Mouse (Mus musculus) midbrain, embryonic 12.5 days (tissue): ENCODE measurements around the gene Clcn6. TPM values are rescaled to one million over a fixed set of nuclear protein-coding genes. Genes with fewer than 3 reads are reported as not detected.
"Not testable (repeated sequence)": the region's sequence is repeated elsewhere in the genome, so short reads cannot be mapped to it uniquely, and the experiment has no call there.

Experiments used
- ATAC-seq: fragments of 200-750 bp; cut with Nextera tagmentation; 2 replicates; pipeline ENCODE4 v1.8.0; 2017; ENCODE audit warnings: low read depth, moderate TSS enrichment, moderate library complexity; ENCODE audit not compliant: low FRiP score
- H3K27ac ChIP-seq: fragments of 300-500 bp; sonication (generic); replicated peaks from 2 replicates; pipeline ENCODE4 v1.5.1; 2016; ENCODE audit warnings: mild to moderate bottlenecking
- H3K27me3 ChIP-seq: fragments of 300-500 bp; sonication (generic); 2 replicates; pipeline ENCODE4 v1.6.1; 2016; ENCODE audit warnings: mild to moderate bottlenecking
- H3K36me3 ChIP-seq: fragments of 300-500 bp; sonication (generic); 2 replicates; pipeline ENCODE4 v1.6.1; 2016
- H3K4me1 ChIP-seq: fragments of 300-500 bp; sonication (generic); 2 replicates; pipeline ENCODE4 v1.6.1; 2016
- H3K4me2 ChIP-seq: fragments of 300-500 bp; sonication (generic); replicated peaks from 2 replicates; pipeline ENCODE4 v1.6.1; 2016; ENCODE audit warnings: mild to moderate bottlenecking, moderate library complexity
- H3K4me3 ChIP-seq: fragments of 300-500 bp; sonication (generic); 2 replicates; pipeline ENCODE4 v1.5.1; 2016; ENCODE audit warnings: mild to moderate bottlenecking
- H3K9ac ChIP-seq: fragments of 300-500 bp; sonication (generic); replicated peaks from 2 replicates; pipeline ENCODE4 v1.6.1; 2016; ENCODE audit warnings: mild to moderate bottlenecking, moderate library complexity
- H3K9me3 ChIP-seq: fragments of 300-500 bp; sonication (generic); 2 replicates; pipeline ENCODE4 v1.6.1; 2016; ENCODE audit warnings: mild to moderate bottlenecking
- WGBS: fragments of 180-500 bp; shearing (Covaris S2); methylation state at CpG from one replicate; pipeline ENCODE4 v1.1.7; 2016; 5-methylcytosine and 5-hydroxymethylcytosine counted together
- polyA plus RNA-seq: library from polyadenylated mRNA; unstranded; fragments of >200 nt; fragmentation: Nextera tagmentation; extraction: Ambion mirVana; gene quantifications from 2 replicates; pipeline ENCODE4 v1.2.1, GENCODE M21; 2016

Gene Clcn6
- polyA plus RNA-seq, 1 experiment from 2014 or later = 26.9 TPM

- peaks cover 94% of the 10 kb centered on the region for H3K36me3 ChIP-seq
- 92% methylated on average over 3 of the region's 3 CpGs for WGBS
- not testable (repeated sequence) for ATAC-seq
Measured at GRCm38 (mm10) chr4:148050396-148050914, 11.8 kb upstream of the Clcn6 start.

GRCm38 (mm10) chr4:148046450-148047031 lies 7.9 kb upstream of the Clcn6 start:
- no peak overlapping the region for H3K9ac ChIP-seq
- WGBS = 43% methylated on average over 4 of the region's 4 CpGs
- H3K4me1 ChIP-seq = peaks cover 22% of the 10 kb centered on the region
- no peak overlapping the region for H3K4me2 ChIP-seq
- H3K36me3 ChIP-seq = peaks cover 86% of the 10 kb centered on the region
- H3K27ac ChIP-seq = 0 out of 2 replicates have a peak overlapping the region, but pooled peaks have one; percentile 20
- no peaks in the 10 kb centered on the region for H3K27me3 ChIP-seq
- H3K4me3 ChIP-seq = no peak overlapping the region
- 0 out of 2 replicates have a peak, but pooled peaks have one; percentile 28 for ATAC-seq
- no peaks in the 10 kb centered on the region for H3K9me3 ChIP-seq

More at GRCm38 (mm10) chr4:148050396-148050914, 11.8 kb upstream of the Clcn6 start:
- H3K27me3 ChIP-seq, H3K9ac ChIP-seq, H3K27ac ChIP-seq, H3K4me1 ChIP-seq, H3K4me2 ChIP-seq, H3K4me3 ChIP-seq, H3K9me3 ChIP-seq: not testable (repeated sequence)

GRCm38 (mm10) chr4:148044113-148044512 lies 5.5 kb upstream of the Clcn6 start:
- no peak overlapping the region for H3K9ac ChIP-seq
- 94% methylated on average over 2 of the region's 2 CpGs for WGBS
- H3K4me2 ChIP-seq = no peak overlapping the region
- H3K4me3 ChIP-seq = no peak overlapping the region
- H3K4me1 ChIP-seq = peaks cover 46% of the 10 kb centered on the region
- no peak for ATAC-seq
- H3K9me3 ChIP-seq = no peaks in the 10 kb centered on the region
- no peaks in the 10 kb centered on the region for H3K27me3 ChIP-seq
- H3K36me3 ChIP-seq = peaks cover 63% of the 10 kb centered on the region
- no peak overlapping the region for H3K27ac ChIP-seq

GRCm38 (mm10) chr4:148043327-148043726 lies 4.7 kb upstream of the Clcn6 start:
- ATAC-seq = not testable (repeated sequence)

GRCm38 (mm10) chr4:148041611-148042191 lies 3.1 kb upstream of the Clcn6 start:
- H3K4me2 ChIP-seq = peak overlapping the region; percentile 88
- H3K4me3 ChIP-seq = peak overlapping the region; percentile 53
- no peaks in the 10 kb centered on the region for H3K27me3 ChIP-seq
- H3K36me3 ChIP-seq = peaks cover 42% of the 10 kb centered on the region
- 3% methylated on average over 16 of the region's 16 CpGs for whole genome bisulfite sequencing
- H3K4me1 ChIP-seq = peaks cover 55% of the 10 kb centered on the region
- ATAC-seq = no peak
- peak overlapping the region; percentile 69 for H3K9ac ChIP-seq
- peak overlapping the region; percentile 90 for H3K27ac ChIP-seq
- H3K9me3 ChIP-seq = no peaks in the 10 kb centered on the region

More at GRCm38 (mm10) chr4:148043327-148043726, 4.7 kb upstream of the Clcn6 start:
- H3K27ac ChIP-seq, H3K9ac ChIP-seq, H3K27me3 ChIP-seq, H3K9me3 ChIP-seq, H3K4me3 ChIP-seq: not testable (repeated sequence)
- Histone ChIP-seq H3K4me1 (peaks cover 46% of the 10 kb centered on the region), H3K4me2 (peak overlapping the region; percentile 88; the same call in 1 of the 2 replicates), H3K36me3 (peaks cover 55% of the 10 kb centered on the region)
- WGBS = 83% methylated on average over 7 of the region's 8 CpGs

GRCm38 (mm10) chr4:148040933-148041610 lies 2.5 kb upstream of the Clcn6 start:
- peaks cover 41% of the 10 kb centered on the region for H3K36me3 ChIP-seq
- ATAC-seq = peak; percentile 44

GRCm38 (mm10) chr4:148040029-148040830 lies 1.6 kb upstream of the Clcn6 start:
- peaks cover 52% of the 10 kb centered on the region for H3K4me1 ChIP-seq

More at GRCm38 (mm10) chr4:148040933-148041610, 2.5 kb upstream of the Clcn6 start:
- H3K4me2 ChIP-seq = peak overlapping the region; percentile 88
- under 1% methylated on average over 19 of the region's 19 CpGs for WGBS
- H3K4me3 ChIP-seq = peak overlapping the region; percentile 53
- no peaks in the 10 kb centered on the region for H3K27me3 ChIP-seq
- peak overlapping the region; percentile 90 for H3K27ac ChIP-seq
- H3K4me1 ChIP-seq = peaks cover 52% of the 10 kb centered on the region
- no peaks in the 10 kb centered on the region for H3K9me3 ChIP-seq
- peak overlapping the region; percentile 69 for H3K9ac ChIP-seq

GRCm38 (mm10) chr4:148039254-148040028 lies 820 bp upstream of the Clcn6 start:
- Histone ChIP-seq H3K9me3 (no peaks in the 10 kb centered on the region), H3K4me1 (peaks cover 54% of the 10 kb centered on the region)
- WGBS = 21% methylated on average over 19 of the region's 19 CpGs

More at GRCm38 (mm10) chr4:148040029-148040830, 1.6 kb upstream of the Clcn6 start:
- H3K4me3 ChIP-seq = peak overlapping the region; percentile 62
- 63% methylated on average over 15 of the region's 15 CpGs for WGBS
- peak overlapping the region; percentile 69 for H3K9ac ChIP-seq
- no peaks in the 10 kb centered on the region for H3K9me3 ChIP-seq
- H3K4me2 ChIP-seq = peak overlapping the region; percentile 88
- peaks cover 38% of the 10 kb centered on the region for H3K36me3 ChIP-seq
- no peaks in the 10 kb centered on the region for H3K27me3 ChIP-seq
- H3K27ac ChIP-seq = peak overlapping the region; percentile 90
- peak; percentile 1; the same call in 1 of the 2 replicates for ATAC-seq

GRCm38 (mm10) chr4:148038079-148038599 lies 482 bp downstream of the Clcn6 start:
- WGBS = 8% methylated on average over 26 of the region's 26 CpGs
- H3K9me3 ChIP-seq = no peaks in the 10 kb centered on the region
- peaks cover 35% of the 10 kb centered on the region for H3K36me3 ChIP-seq
- peak overlapping the region; percentile 82 for H3K9ac ChIP-seq
- peak overlapping the region; percentile 76 for H3K4me2 ChIP-seq
- peaks cover 54% of the 10 kb centered on the region for H3K4me1 ChIP-seq
- H3K27me3 ChIP-seq = no peaks in the 10 kb centered on the region
- peak overlapping the region; percentile 90 for H3K27ac ChIP-seq
- H3K4me3 ChIP-seq = peak overlapping the region; percentile 62
- no peak for ATAC-seq

More at GRCm38 (mm10) chr4:148039254-148040028, 820 bp upstream of the Clcn6 start:
- H3K36me3 ChIP-seq = peaks cover 38% of the 10 kb centered on the region
- H3K27ac ChIP-seq = peak overlapping the region; percentile 90
- peak overlapping the region; percentile 71 for H3K9ac ChIP-seq
- peak overlapping the region; percentile 62 for H3K4me3 ChIP-seq
- H3K27me3 ChIP-seq = no peaks in the 10 kb centered on the region
- ATAC-seq = no peak
- peak overlapping the region; percentile 88 for H3K4me2 ChIP-seq

- H3K9me3 ChIP-seq = no peaks in the 10 kb centered on the region
- 90% methylated on average over 3 of the region's 3 CpGs for WGBS
- no peaks in the 10 kb centered on the region for H3K27me3 ChIP-seq
- H3K4me3 ChIP-seq = no peak overlapping the region
- no peak for ATAC-seq
- no peak overlapping the region for H3K9ac ChIP-seq
- no peak overlapping the region for H3K27ac ChIP-seq
- H3K36me3 ChIP-seq = peaks cover 33% of the 10 kb centered on the region
- H3K4me1 ChIP-seq = peaks cover 29% of the 10 kb centered on the region
- no peak overlapping the region for H3K4me2 ChIP-seq
Measured at GRCm38 (mm10) chr4:148035440-148035839, 3.2 kb downstream of the Clcn6 start.
